Mouse (Mus musculus) ES-Bruce4 (cell line): ENCODE results near the gene Il5ra.

Experiments used
- EP300 ChIP-seq: IDR thresholded peaks from 2 replicates; pipeline ENCODE4 v1.6.1; 2011; ENCODE audit warnings: low read depth, low read length; ENCODE audit not compliant: insufficient read depth
- POLR2A ChIP-seq: IDR thresholded peaks from one replicate; pipeline ENCODE4 v1.8.1; 2011; ENCODE audit warnings: low read length; ENCODE audit not compliant: insufficient read depth

DNA sequence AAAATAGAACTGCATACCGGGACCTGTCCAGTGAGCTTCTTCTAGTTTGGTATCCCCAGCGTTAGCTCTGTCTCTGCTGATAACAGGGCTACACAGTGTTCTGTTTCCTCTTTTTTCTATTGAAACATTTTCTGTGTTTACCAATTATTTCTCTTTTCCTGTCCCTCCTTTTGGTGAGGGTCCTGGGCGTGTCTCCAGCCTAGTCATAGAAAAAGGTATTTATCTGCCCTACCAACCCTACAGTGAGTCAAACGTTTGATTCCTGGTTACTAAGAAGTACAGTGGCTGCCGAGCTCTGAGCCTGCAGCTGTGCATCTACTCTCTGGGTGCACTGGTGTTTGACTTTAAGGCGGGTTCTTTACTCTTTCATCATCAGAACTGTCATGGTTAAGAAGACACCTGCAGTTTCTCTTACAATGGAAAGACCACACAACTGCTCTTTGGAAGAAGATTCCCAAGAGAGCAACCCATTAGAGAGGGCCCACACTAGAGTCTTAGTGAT lies at the start of gene Il5ra:
- TF ChIP-seq POLR2A (no peak), EP300 (no peak)
